Mouse (Mus musculus) embryo, embryonic 10.5 days (tissue): ENCODE results near the gene Itgb1bp1.
A peak's percentile ranks its signal among the peaks of the same experiment; 100 is the strongest.

Source experiments
- DNase-seq: peaks from one replicate; pipeline ENCODE4 v3.0.0-alpha.2; 2015; ENCODE audit warnings: low spot score

Gene Itgb1bp1

DNA sequence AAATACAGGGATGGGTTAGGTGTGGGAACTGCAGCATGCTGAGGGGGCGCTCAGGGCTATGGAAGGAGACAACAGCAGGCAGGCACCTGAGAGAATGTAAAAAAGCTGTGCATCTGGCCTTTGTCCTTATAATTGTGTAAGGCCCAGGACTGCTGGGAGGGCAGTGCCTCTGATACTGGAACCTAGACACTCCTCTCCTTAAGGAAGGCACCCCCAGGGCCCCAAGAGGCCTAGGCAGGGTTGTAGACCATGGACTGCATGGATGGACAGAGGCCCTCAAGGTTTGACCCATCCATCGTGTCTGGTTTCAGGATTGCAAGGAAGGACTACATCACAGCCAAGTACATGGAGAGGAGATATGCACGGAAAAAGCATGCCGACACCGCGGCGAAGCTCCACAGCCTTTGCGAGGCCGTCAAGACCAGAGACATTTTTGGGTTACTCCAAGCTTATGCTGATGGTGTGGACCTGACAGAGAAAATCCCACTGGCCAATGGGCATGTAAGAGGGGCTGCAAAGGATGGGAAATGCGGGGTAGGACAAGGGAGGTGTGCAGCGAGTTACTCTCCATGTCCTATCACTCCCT, 41.6 kb downstream of the Itgb1bp1 start:
- no peak for DNase-seq

DNA sequence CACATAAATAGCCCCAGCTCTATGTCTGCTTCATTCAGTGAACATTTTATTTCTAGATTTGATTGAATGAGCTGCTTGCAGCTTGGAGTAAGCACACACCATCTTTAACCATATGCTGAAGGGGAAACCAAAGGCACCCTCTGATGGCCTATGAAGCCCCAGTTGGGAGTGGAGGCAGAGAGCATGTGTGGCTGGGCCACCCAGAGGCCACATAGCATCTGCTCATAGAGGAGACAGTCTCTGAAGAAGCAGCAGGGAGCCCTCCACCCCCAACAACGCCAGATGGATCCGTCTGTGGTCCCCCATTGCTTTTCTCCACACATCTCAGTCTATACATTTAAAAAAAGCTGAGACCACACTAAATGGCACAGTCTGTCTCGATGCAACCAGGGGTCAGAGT, 44.1 kb downstream of the Itgb1bp1 start:
- DNase-seq = no peak

DNA sequence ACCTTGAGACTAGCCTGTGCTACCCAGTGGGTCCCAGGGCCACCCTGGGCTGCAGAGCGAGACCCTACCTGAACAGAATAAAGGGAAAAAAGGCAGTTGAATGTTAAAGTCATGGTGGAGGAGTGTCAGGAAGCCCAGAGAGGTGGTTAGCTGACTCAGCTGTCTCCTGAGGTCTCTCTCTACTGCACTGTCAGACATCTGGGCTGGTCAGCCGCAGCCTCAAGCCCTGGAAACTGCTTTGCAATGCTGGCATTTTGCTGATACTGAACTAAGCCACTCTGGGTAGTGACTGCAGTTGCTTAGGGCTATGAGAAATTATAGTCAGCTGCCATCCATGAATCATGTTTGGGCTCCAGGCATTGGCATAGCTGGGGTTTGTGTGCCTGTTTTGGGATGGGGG, 51.5 kb downstream of the Itgb1bp1 start:
- no peak for DNase-seq

DNA sequence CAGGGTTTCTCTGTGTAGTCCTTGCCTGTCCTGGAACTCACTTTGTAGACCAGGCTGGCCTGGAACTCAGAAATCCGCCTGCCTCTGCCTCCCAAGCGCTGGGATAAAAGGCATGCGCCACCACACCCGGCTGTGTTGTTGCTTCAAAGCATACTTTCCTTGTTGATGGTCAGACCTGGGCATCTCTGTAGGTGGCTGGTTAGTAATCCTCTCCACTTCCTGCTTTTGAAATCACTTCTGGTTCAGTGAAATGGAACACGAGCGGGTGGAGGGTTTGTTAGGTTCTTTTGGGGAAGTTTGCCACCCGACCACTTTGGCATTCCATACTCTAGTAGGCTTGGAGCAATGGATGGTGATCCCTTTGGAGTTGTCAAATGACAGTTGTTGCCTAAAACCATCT, 52.4 kb downstream of the Itgb1bp1 start:
- DNase-seq = no peak

DNA sequence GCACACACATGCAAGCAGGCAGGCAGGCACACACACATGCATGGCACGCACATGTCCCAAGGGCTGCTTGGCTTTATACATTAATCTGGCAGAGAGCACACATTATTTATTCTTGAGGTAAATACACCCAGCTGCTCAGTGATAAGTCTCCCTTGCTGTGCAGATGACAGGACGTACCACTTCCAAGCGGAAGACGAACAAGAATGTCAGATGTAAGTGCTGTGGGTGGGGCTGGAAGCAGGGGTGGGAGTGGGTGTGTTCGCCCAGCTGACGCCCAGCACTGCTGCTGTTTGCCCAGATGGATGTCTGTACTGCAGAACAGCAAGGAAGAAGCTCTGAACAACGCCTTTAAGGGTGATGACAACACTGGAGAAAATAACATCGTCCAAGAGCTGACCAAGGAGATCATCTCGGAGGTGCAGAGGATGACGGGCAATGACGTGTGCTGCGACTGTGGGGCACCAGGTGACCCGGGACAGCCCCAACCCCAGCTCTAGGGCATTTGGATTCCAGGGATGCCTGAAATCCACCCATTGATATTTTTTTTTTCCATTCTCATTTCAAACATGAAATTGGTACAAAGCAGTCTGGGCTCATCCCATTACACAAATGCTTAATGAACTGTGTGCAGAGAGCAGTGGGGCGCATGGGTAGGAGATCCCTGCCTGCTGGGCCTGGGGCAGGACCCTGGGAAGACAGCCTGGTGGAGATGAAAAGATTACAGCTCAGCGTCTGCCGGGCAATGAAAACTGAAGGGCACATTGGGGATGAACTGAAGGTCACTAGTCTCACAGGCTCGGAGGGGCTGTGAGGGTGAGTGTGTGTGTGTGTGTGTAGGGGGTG, 56.8 kb downstream of the Itgb1bp1 start:
- DNase-seq = no peak

DNA sequence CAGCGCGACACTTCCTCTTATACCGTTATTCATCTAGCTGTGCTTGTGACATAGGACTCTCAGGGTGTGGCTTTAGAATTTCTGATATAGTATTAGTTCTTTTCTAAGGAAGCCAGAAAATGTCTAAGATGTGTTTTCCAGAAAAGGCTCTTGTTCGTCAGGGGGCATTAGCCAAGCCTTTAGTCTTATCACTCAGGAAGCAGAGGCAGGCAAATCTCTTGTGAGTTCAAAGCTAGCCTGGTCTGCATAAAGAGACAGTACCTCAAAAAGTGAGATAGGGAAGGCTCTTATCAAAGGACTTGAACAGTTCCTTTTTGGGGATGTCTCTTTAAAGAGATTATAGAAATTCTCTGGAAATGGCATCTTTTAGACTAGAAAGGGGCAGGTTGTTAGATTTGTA, 57.4 kb downstream of the Itgb1bp1 start:
- no peak for DNase-seq

DNA sequence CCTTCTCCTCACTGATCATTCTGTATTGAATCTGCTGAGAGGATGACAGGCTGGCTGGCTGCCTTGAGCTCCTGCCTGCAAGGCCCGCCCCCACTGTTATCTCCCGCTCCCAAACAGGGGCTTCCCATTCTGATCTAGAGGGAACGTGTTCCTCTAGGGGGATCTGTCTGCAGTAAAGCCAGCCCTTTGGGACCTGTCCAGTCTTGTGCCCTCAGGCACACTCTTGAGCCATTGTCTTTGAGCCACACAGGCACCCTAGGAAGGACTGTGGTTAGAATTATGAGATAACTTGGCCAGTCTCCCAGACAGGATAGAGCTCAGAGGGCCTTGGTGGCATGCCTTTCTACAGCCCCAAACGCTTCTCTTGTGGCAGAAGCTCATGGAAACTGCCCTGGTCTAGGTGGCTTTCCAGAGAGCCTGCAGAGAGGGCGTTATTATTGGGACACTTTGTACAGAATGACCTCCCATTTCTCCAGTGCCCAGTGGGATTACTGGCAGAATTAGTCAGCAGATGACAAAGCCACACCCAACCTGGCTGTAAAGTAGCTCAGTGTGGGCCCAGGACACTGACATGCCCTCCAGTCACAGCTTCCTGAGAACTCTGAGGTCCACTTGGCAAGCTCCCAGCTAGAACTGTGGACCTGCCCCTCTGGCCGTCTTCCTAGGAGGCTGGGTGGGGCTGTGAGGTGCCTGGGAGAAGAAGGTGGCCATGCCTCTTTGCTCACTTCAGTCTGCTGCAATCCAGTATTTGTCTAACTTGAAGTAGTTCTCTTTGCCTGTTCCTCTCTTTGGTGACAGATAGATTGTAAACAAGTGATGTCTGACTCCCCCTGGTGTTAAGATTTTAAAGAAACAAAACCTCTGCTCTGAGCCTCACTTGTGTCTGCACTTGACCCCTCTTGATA, 58.8 kb downstream of the Itgb1bp1 start:
- peak; percentile 38 for DNase-seq

DNA sequence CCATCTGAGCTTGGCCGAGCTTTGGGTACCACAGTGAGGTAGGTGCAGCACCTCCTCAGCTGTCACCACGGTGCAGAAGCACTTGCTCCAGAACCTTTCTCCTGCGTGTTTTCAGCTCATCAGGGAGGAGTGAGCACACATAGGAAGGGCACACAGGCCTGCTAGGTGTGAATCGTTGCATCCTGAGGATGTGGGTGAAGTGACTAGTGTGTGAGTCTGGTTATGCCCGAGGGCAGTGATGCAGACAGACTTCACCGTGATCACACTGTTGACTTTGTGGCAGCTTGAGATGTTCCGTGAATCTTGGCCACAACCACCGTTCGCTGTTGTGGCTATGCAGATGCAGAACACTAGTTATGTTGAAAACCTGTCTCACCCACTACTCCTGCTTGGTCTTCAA, 59.8 kb downstream of the Itgb1bp1 start:
- no peak for DNase-seq

DNA sequence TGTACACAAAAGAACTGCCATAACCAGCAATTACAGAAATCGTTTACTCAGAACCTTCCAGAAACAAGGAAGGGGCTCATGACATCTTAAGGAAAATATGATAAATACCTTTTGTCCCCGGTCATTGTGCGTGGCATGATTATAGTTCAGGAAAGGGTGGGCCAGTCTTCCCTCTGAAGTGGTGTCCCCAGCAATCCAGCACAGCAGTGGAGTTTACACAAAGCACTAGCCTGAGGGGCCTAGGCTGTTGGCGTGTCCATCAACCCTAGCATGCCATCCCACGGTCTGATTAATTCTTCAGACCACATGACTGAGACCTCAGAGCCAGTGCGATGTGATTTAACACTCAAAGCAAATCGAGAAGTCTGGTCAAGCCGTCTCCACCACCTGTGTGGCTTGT, 60.7 kb downstream of the Itgb1bp1 start:
- DNase-seq = no peak

DNA sequence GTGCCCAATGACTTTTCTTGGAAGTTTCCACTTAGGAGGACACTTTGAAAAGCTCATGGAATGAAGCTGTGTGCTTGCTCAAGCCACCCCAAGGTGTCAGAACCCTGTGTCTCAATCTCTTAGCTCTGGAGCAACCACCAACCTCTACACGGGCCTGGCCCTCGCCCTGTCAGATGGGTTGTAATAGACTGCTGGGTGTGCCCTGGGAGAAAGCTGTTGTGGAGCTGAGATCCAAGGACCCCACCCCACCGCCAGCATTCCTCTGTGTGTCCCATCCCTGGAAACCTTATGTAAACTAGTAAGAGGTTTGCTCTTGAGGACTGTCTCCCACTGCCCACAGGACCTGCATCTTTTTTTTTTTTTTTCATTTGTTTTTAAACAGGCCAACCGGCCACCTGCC, 62.2 kb downstream of the Itgb1bp1 start:
- no peak for DNase-seq

DNA sequence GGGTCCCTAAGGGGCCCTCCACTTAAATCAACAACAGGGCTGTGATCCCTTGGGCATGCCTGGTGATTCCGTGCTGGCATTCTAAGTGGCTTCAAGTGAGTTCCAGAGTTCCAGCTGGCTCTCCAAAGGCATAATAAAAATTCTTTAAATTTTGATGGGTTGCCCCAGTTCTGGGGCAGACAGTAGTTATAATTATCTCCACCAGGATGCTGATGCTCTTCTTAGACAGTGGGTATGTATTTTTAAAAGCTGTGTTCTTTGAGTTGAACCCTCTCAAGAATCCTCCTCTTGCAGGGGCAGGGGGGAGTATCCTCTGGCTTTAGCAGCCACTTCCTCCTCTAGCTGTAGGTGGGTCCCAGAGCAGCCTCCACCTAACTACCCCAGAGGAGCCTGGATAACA, 65.5 kb downstream of the Itgb1bp1 start:
- DNase-seq = no peak

DNA sequence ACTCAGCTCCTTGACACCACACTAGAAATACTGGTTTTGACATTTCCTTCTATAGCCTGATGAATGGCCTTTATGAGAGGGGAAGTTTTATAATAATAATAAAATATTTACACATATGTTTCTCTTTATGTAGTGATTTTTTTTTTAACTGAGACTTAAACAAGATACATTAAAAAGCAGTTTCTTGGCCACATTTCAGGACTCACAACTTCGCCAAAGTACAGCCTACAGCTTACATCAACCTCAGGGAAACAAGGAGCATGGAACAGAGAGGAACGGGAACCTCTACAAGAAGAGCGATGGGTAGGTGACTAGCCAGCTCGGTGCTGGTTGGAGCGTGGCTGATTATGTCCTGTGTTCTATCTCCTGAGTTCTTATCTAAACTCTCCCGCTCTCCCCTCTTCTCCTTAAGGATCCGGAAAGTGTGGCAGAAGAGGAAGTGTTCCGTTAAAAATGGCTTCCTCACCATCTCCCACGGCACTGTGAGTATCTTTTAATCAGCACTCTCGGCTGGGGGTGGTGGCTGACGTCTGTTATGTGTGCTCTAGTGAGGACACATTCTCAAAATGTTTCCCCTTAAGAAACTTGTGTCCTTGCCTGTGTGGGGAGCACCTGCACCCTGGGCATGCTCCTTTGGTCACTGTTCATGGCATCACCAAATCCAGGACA, 68.2 kb downstream of the Itgb1bp1 start:
- no peak for DNase-seq

DNA sequence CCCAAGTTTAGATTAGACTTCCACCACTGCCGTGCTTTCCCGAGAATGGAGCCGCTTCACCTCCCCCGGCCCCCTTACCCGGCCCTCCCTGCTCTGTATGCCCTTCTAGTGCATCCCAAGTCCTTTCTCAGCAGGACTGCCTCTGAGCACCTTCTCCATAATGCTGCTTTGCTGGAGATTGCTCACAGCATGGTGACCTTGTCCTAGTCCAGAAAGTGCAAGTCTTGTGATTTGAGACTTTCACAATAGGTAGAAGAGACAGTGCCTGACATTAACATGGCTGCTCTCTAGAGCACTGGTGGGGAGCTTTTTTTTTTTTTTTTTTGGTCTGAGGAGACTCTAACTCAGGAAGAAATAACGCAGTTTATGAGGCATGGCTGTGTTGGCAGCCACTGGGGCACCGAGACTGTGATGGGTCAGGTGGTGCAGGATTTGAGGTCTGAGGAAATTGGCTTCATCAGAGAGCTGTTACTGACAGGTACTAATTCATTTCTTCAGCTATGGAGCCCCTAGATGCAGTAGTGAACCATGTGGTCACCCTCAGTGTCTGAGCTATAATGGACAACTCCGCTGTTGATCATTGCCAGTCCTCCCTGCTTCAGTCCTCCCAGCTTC, 71.4 kb downstream of the Itgb1bp1 start:
- DNase-seq = no peak

DNA sequence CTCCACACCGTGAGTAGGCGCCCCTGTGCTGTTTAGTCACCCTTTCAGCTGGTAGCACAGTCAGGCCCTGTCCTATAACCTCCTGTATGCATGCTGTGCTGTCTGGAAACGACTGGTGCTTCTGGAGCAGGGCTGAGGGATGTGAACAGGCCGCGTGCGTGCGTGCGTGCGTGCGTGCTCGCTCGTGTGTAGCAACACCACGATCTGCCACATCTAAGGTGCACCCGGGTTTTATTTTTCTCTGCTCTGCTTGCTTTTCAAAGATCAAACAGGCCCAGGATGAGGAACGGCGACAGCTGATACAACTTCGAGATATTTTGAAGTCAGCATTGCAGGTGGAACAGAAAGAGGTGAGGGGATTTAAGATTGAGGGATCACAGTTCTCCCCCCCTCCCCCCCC, 73.2 kb downstream of the Itgb1bp1 start:
- DNase-seq = no peak

DNA sequence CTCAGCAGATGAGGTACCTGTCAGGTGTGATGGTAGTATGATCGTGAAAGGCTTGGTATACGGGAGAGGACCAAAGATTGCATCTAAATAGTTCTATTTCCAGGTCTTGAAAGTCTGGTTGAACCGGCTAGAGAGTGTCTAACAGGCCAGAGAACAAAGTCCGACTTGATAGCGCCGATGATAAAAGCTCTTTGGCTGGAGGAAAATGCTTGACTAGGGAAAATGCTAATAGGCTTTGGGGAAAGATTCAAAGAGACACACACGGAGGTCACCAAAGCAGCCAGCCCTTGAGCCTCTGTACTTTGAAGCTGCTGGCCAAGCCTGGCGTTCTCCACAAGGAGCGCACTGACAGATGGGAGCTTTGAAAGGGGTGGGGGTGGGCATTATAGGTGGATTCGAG, 76.8 kb downstream of the Itgb1bp1 start:
- no peak for DNase-seq

DNA sequence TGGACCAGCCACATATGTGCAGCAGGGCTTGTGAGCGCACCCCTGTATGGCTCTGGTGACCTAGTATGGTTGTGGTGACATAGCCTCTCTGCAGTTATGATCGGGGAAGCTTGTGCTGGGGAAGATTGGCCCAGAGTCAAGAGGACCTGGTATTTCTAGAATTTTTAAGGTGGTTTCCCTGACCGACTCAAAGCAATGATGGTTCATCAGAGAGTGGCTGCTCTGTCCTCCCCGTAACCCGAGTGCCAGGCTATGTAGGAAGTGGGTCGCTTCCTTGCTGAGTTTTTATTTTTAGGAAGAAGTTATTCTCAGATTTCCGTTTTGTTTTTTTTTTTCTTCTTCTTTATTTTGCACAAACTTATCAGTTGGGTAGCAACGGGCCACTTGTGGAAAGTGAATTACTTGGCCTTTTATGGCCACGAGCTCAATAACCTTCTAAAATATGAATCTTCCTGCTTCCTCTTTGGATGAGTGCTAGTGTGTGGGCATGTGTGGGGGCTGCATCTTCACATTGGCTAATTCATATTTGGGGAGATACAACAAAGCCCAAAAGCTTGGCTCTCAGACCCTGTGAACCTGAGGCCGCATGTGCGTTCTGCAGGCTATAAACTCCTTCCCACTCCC, 77.8 kb downstream of the Itgb1bp1 start:
- no peak for DNase-seq

DNA sequence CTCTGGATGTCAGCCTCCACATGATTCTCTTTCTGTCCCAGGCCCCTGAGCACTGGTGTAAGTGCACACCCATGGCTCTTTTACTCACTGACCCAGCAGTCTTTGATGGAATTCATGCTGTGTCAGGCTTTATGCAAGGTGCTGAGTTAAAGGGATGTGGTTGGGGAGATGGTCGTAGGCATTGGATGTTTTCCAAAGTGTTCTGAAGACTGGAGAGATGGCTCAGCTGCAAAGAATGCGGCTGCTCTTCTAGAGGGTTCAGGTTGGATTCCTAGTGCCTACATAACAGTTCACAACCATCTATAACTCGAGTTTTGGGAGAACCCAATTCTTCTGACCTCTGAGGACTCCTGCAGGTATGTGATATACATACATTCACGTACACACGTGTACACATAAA, 78.7 kb downstream of the Itgb1bp1 start:
- DNase-seq = no peak

DNA sequence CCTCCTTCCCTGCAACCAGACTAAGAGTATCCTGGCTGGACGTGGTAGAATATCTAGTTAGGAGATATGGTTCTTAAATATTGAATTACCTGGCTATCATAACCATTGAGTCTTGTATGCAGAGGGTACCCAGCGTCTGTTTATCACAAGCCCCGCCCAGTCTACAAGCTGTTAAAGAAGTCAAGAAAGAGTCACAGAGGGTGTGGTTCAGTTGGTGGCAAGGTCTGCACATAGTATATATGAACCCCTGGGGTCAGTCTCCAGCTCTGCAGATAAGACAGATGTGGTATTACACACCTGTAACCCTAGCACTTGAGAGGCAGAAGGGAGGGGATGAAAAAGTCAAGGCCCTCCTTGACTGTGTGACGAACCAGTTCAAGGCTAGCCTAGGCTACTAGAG, 80.3 kb downstream of the Itgb1bp1 start:
- no peak for DNase-seq

DNA sequence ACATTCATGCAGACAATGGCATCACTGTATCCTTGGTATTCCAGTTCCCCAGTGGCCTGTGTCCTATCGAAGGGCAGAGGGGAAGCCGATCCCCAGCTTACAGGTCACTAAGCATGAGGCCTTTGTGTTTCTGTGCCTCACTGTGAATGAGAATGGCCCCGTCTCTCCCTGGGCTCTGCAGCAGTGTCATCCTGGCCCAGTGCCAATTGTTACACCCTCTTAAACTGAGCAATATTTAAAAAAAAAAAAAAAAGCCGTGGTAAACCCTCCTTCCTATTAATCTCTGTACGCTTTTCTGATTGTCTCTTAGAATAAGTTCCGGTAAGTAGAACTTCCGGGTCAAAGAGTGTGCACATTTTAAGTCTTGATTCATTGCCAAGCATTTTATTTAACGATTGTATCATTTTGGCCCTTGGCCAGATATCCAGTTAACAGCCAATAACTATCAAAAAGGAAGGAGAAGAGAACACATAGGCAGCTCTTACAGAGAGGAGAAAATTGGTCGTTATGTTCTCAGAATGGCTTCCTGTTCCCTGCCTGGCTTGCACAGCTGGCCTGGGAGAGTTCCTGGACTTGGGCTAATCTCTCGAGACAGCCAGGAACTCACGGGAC, 81.3 kb downstream of the Itgb1bp1 start:
- peak; percentile 16 for DNase-seq

DNA sequence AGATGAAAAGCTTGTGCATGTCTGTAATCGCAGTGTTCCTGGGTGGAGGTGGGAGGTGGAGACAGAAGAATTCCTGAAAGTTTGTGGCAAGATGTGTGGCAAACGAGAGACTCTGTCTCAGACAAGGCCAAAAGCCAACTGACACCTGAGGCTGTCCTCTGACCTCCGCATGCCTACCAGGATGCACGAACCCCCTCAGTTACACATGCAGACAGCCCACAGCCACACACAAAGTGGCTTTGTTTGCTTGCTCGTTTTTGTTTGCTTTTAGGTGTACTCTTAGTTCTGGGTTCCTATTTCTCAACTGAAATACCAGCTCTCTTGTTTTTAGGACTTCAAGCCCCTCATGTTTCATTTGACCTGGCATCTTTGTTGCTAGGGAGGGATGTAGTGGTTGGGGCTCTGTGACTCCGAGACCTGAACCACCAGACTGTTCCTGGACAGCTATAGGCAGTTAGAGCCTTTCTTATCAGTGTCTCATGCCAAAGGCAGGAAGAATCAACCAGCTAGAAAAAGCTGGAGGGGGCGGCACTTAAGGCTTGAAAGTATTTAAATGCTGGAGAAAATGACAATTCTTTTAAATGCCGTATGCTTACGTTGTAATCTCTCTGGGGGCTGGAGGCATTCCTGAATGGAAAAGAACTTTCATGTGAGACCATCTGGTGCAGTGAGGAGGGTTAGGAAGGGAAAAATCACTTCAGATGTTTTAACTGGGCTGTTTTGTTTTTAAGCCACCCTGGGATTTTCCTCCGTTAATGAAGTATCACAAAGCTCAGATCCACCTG, 84.4 kb downstream of the Itgb1bp1 start:
- no peak for DNase-seq
